Mouse (Mus musculus) CH12.LX (cell line): ENCODE measurements around the gene Nhlrc4.

Experiments
- E2F4 ChIP-seq: IDR thresholded peaks from 2 replicates; pipeline ENCODE4 v1.6.1; 2011; ENCODE audit warnings: low read depth, low read length, improper control_type of control experiment; ENCODE audit not compliant: insufficient replicate concordance
- EP300 ChIP-seq: IDR thresholded peaks from 2 replicates; pipeline ENCODE4 v1.6.1; 2011; ENCODE audit warnings: low read length, improper control_type of control experiment
- MXI1 ChIP-seq: IDR thresholded peaks from 2 replicates; pipeline ENCODE4 v1.6.1; 2011; ENCODE audit warnings: mild to moderate bottlenecking, low read depth, low read length, improper control_type of control experiment
- POLR2A ChIP-seq: IDR thresholded peaks from 2 replicates; pipeline ENCODE4 v1.6.1; 2011; ENCODE audit warnings: low read depth, mild to moderate bottlenecking, improper control_type of control experiment, low read length
- RAD21 ChIP-seq: IDR thresholded peaks from 2 replicates; pipeline ENCODE4 v1.6.1; 2011; ENCODE audit warnings: low read depth, mild to moderate bottlenecking, low read length, improper control_type of control experiment, moderate library complexity
- ZKSCAN1 ChIP-seq: IDR thresholded peaks from 2 replicates; pipeline ENCODE4 v1.6.1; 2012; ENCODE audit warnings: low read depth, inconsistent platforms, low read length, improper control_type of control experiment, borderline replicate concordance

- TF ChIP-seq EP300 (no peak), ZKSCAN1 (no peak), POLR2A (no peak), E2F4 (no peak), MXI1 (no peak), RAD21 (no peak)
These were observed 6.6 kb upstream of the Nhlrc4 start for GRCm38 (mm10) chr17:25951225-25951802.
